Mouse (Mus musculus) midbrain, embryonic 10.5 days (tissue): ENCODE data around the gene Wdtc1. TPM values are rescaled to one million over a fixed set of nuclear protein-coding genes. Genes with fewer than 3 reads are reported as not detected.

ENCODE experiments used
- DNase-seq: peaks from one replicate; pipeline ENCODE4 v3.0.0-alpha.2; 2017; ENCODE audit warnings: low spot score
- H3K27ac ChIP-seq: fragments of 300-500 bp; sonication (generic); replicated peaks from 2 replicates; pipeline ENCODE4 v1.5.1; 2016; ENCODE audit warnings: mild to moderate bottlenecking
- H3K27me3 ChIP-seq: fragments of 300-500 bp; sonication (generic); 2 replicates; pipeline ENCODE4 v1.6.1; 2016; ENCODE audit warnings: low read depth, mild to moderate bottlenecking; ENCODE audit not compliant: poor library complexity, severe bottlenecking
- H3K36me3 ChIP-seq: fragments of 300-500 bp; sonication (generic); 2 replicates; pipeline ENCODE4 v1.6.1; 2016; ENCODE audit warnings: mild to moderate bottlenecking, moderate library complexity
- H3K4me1 ChIP-seq: fragments of 300-500 bp; sonication (generic); 2 replicates; pipeline ENCODE4 v1.6.1; 2016
- H3K4me3 ChIP-seq: fragments of 300-500 bp; sonication (generic); 2 replicates; pipeline ENCODE4 v1.5.1; 2016; ENCODE audit warnings: mild to moderate bottlenecking, moderate library complexity
- H3K9me3 ChIP-seq: fragments of 300-500 bp; sonication (generic); replicated peaks from 2 replicates; pipeline ENCODE4 v1.6.1; 2016; ENCODE audit warnings: mild to moderate bottlenecking
- WGBS: fragments of 180-500 bp; shearing (Covaris S2); methylation state at CpG from one replicate; pipeline ENCODE4 v1.1.7; 2016; 5-methylcytosine and 5-hydroxymethylcytosine counted together
- polyA plus RNA-seq: library from polyadenylated mRNA; unstranded; fragments of >200 nt; fragmentation: Nextera tagmentation; extraction: Ambion mirVana; gene quantifications from 2 replicates; pipeline ENCODE4 v1.2.1, GENCODE M21; 2016

Gene Wdtc1
- polyA plus RNA-seq, 1 experiment from 2014 or later: 19.2 TPM

- DNase-seq: no peak
- H3K4me3 ChIP-seq: no peak overlapping the region
- H3K4me1 ChIP-seq: peaks cover 30% of the 10 kb centered on the region
- peaks cover 69% of the 10 kb centered on the region for H3K36me3 ChIP-seq
- H3K27ac ChIP-seq: no peak overlapping the region
- H3K9me3 ChIP-seq: no peaks in the 10 kb centered on the region
- WGBS: 92% methylated on average over 11 of the region's 11 CpGs
- peaks cover under 1% of the 10 kb centered on the region; the same call in 1 of the 2 replicates for H3K27me3 ChIP-seq
These were observed 52.9 kb downstream of the Wdtc1 start for GRCm38 (mm10) chr4:133300421-133300820.

- Histone ChIP-seq H3K4me3 (no peak overlapping the region), H3K36me3 (peaks cover 70% of the 10 kb centered on the region), H3K27ac (no peak overlapping the region), H3K27me3 (peaks cover 7% of the 10 kb centered on the region), H3K4me1 (peaks cover 30% of the 10 kb centered on the region), H3K9me3 (no peaks in the 10 kb centered on the region)
- no peak for DNase-seq
- WGBS: 76% methylated on average over 5 of the region's 5 CpGs
These were observed 53.6 kb downstream of the Wdtc1 start for GRCm38 (mm10) chr4:133299701-133300100.

- Histone ChIP-seq H3K9me3 (no peaks in the 10 kb centered on the region), H3K4me3 (no peak overlapping the region), H3K4me1 (peaks cover 39% of the 10 kb centered on the region), H3K27ac (no peak overlapping the region; the same call in 1 of the 2 replicates), H3K27me3 (peaks cover 17% of the 10 kb centered on the region), H3K36me3 (peaks cover 69% of the 10 kb centered on the region)
- DNase-seq: no peak
- 32% methylated on average over 12 of the region's 12 CpGs for WGBS
These were observed 54.5 kb downstream of the Wdtc1 start for GRCm38 (mm10) chr4:133298516-133299365.

DNA sequence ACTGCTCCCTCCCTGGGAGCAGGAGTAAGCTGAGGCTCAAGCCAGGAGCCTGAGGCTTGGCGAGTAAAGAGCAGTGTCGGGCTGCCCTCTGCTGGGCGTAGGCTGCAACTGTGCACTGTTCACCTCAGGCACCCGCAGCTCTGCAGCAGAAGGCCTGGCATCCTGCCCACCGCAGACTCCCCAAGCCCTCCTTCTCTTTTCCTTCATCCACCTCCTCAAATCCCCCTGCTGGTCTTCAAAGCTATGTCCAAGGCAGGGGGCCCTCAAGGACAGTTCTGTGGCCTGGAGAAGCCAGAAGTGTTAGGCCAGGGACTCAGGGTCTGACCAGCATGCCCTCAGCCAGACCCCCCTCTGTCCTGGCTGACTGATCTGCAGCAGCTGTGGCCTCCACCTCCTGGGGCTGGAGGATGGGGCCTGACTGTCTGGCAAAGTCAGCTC, 55.5 kb downstream of the Wdtc1 start:
- Histone ChIP-seq H3K27ac (no peak overlapping the region; the same call in 1 of the 2 replicates), H3K9me3 (no peaks in the 10 kb centered on the region), H3K4me3 (no peak overlapping the region), H3K36me3 (peaks cover 65% of the 10 kb centered on the region), H3K4me1 (peaks cover 49% of the 10 kb centered on the region), H3K27me3 (peaks cover 24% of the 10 kb centered on the region)
- 1% methylated on average over 5 of the region's 5 CpGs for WGBS
- peak; percentile 79 for DNase-seq

GRCm38 (mm10) chr4:133297360-133297759, 55.9 kb downstream of the Wdtc1 start:
- Histone ChIP-seq H3K4me1 (peaks cover 53% of the 10 kb centered on the region), H3K4me3 (no peak overlapping the region), H3K27me3 (peaks cover 24% of the 10 kb centered on the region), H3K36me3 (peaks cover 65% of the 10 kb centered on the region), H3K9me3 (no peaks in the 10 kb centered on the region), H3K27ac (no peak overlapping the region)
- DNase-seq: no peak
- 75% methylated on average over 10 of the region's 10 CpGs for WGBS

DNA sequence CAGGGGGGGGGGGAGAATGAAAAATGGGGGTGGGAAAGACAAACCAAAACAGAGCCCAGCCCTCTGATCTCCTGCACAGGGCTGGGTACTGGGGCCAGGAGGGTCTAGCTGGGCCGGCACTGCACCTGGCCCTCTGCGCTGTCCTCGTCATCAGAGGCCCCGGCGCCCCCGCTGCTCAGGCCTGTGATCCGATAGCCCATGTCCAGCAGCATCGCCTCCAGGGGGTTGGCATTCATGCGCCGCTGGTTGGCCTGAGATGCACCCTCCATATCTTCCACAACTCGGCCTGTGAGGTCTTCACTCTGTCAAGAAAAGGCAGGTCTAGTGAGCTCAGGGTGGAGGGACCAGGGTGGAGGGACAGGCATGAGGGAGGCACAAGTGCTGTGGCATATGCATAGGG, 59.2 kb downstream of the Wdtc1 start:
- Histone ChIP-seq H3K27ac (peak overlapping the region; percentile 78), H3K9me3 (no peaks in the 10 kb centered on the region), H3K4me3 (peak overlapping the region; percentile 28; the same call in 1 of the 2 replicates), H3K4me1 (peaks cover 47% of the 10 kb centered on the region), H3K27me3 (peaks cover 24% of the 10 kb centered on the region), H3K36me3 (peaks cover 40% of the 10 kb centered on the region)
- WGBS: 21% methylated on average over 11 of the region's 11 CpGs
- DNase-seq: peak; percentile 23

GRCm38 (mm10) chr4:133292901-133293843, 60.1 kb downstream of the Wdtc1 start:
- Histone ChIP-seq H3K36me3 (peaks cover 40% of the 10 kb centered on the region), H3K9me3 (no peaks in the 10 kb centered on the region), H3K27ac (peak overlapping the region; percentile 78), H3K27me3 (peaks cover 24% of the 10 kb centered on the region), H3K4me1 (peaks cover 38% of the 10 kb centered on the region), H3K4me3 (peak overlapping the region; percentile 28)
- 6% methylated on average over 24 of the region's 24 CpGs for WGBS
- DNase-seq: peak; percentile 41

- 47% methylated on average over 4 of the region's 4 CpGs for WGBS
- peaks cover 39% of the 10 kb centered on the region for H3K36me3 ChIP-seq
- peak overlapping the region; percentile 28; the same call in 1 of the 2 replicates for H3K4me3 ChIP-seq
- peaks cover 24% of the 10 kb centered on the region for H3K27me3 ChIP-seq
- H3K9me3 ChIP-seq: no peaks in the 10 kb centered on the region
- H3K4me1 ChIP-seq: peaks cover 31% of the 10 kb centered on the region
- no peak for DNase-seq
- peak overlapping the region; percentile 78 for H3K27ac ChIP-seq
These were observed 60.9 kb downstream of the Wdtc1 start for GRCm38 (mm10) chr4:133292405-133292804.

GRCm38 (mm10) chr4:133291255-133291654, 62.0 kb downstream of the Wdtc1 start:
- Histone ChIP-seq H3K4me3 (no peak overlapping the region), H3K27me3 (peaks cover 24% of the 10 kb centered on the region), H3K27ac (no peak overlapping the region), H3K4me1 (peaks cover 28% of the 10 kb centered on the region), H3K9me3 (no peaks in the 10 kb centered on the region), H3K36me3 (peaks cover 28% of the 10 kb centered on the region)
- 97% methylated on average over 1 of the region's 1 CpGs for WGBS
- DNase-seq: no peak

DNA sequence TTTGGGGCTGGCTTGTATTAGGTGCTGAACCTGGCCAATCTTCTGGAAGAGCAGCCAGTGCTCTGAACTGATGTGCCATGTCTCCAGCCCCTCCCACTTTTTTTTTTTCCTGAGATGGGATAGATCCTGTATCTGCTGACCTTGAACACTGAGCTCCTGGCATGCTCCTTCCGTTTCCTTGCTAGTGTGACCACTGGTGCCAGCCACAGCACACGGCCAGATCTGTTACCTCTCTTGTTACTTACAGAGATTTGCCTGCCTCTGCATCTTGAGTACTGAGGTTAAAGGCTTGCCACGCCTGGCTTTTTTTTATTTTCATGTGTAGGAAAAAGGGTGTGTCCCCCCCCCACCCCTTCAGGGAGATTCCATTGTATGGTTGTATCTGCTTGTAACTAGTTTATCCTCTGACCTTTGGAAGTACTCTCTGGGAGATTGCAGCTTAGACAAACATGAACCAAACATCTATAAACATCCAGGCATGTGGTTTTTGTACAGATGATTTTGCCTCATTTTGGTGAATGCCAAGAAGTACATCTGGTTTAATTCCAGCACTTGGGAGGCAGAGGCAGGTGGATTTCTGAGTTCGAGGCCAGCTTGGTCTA, 66.7 kb downstream of the Wdtc1 start:
- no peak overlapping the region for H3K4me3 ChIP-seq
- H3K36me3 ChIP-seq: no peaks in the 10 kb centered on the region
- H3K9me3 ChIP-seq: no peaks in the 10 kb centered on the region
- DNase-seq: no peak
- H3K27me3 ChIP-seq: no peaks in the 10 kb centered on the region
- 87% methylated on average over 4 of the region's 4 CpGs for WGBS
- H3K27ac ChIP-seq: no peak overlapping the region
- peaks cover 18% of the 10 kb centered on the region for H3K4me1 ChIP-seq

DNA sequence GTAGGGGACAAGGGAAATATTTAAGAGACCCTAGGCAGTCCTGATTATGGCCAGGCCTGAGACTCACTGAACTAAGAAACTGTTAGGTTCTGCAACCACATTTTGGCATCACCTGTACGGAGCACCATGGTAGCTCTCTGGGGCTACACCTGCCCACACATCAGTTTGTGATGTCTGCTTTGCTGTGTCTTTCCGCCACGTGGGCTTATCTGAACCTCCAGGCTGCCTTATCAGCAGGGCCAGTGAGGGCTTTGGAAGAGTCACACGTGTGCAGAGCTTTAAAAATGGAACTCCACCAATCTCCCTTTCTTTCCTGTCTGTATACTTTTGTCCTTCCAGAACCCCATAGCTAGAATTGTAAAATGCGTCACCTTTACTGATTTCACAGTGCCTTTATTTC, 67.3 kb downstream of the Wdtc1 start:
- no peaks in the 10 kb centered on the region for H3K27me3 ChIP-seq
- WGBS: 85% methylated on average over 5 of the region's 5 CpGs
- no peaks in the 10 kb centered on the region for H3K36me3 ChIP-seq
- DNase-seq: no peak
- H3K27ac ChIP-seq: no peak overlapping the region
- H3K4me1 ChIP-seq: peaks cover 24% of the 10 kb centered on the region
- no peaks in the 10 kb centered on the region for H3K9me3 ChIP-seq
- no peak overlapping the region for H3K4me3 ChIP-seq

GRCm38 (mm10) chr4:133285299-133285698, 68.0 kb downstream of the Wdtc1 start:
- Histone ChIP-seq H3K4me1 (peaks cover 24% of the 10 kb centered on the region), H3K27me3 (no peaks in the 10 kb centered on the region), H3K27ac (no peak overlapping the region), H3K36me3 (no peaks in the 10 kb centered on the region), H3K9me3 (no peaks in the 10 kb centered on the region), H3K4me3 (no peak overlapping the region)
- WGBS: 84% methylated on average over 3 of the region's 3 CpGs
- no peak for DNase-seq
